Mouse (Mus musculus) MEL (cell line): Measurements from ENCODE around the gene Duox2. TPM values are rescaled to one million over a fixed set of nuclear protein-coding genes. Genes with fewer than 3 reads are reported as not detected.

Experiments
- DNase-seq: peaks from one replicate; pipeline ENCODE4 v3.0.0; 2011; ENCODE audit warnings: low read depth, low spot score
- H3K27ac ChIP-seq: 2 replicates; pipeline ENCODE4 v1.5.1; 2012; ENCODE audit warnings: low read depth, mild to moderate bottlenecking, control low read depth, low read length, moderate library complexity; ENCODE audit not compliant: control insufficient read depth
- H3K27me3 ChIP-seq, 2 experiments: fragments of 150-350 bp in 1 of 2; sonication (generic) in 1 of 2; 2 replicates each; pipeline ENCODE4 v1.6.1; 2012; ENCODE audit warnings: low read length in 2 of 2, mild to moderate bottlenecking in 2 of 2, improper control_type of control experiment in 1 of 2, moderate library complexity in 1 of 2; ENCODE audit not compliant: insufficient read depth in 2 of 2, control insufficient read depth in 1 of 2
- H3K36me3 ChIP-seq, 2 experiments: 2 replicates each; pipeline ENCODE4 v1.6.1; 2012 to 2014; ENCODE audit warnings: low read length in 2 of 2, improper control_type of control experiment in 1 of 2, inconsistent platforms in 1 of 2, mild to moderate bottlenecking in 1 of 2; ENCODE audit not compliant: insufficient read depth in 2 of 2, control insufficient read depth in 1 of 2
- H3K4me1 ChIP-seq, 2 experiments: fragments of 150-350 bp in 1 of 2; sonication (generic) in 1 of 2; 2 replicates each; pipeline ENCODE4 v1.6.1; 2012; ENCODE audit warnings: low read length in 2 of 2, improper control_type of control experiment in 1 of 2, mild to moderate bottlenecking in 1 of 2; ENCODE audit not compliant: insufficient read depth in 2 of 2, control insufficient read depth in 1 of 2
- H3K4me3 ChIP-seq, 2 experiments: fragments of 150-350 bp in 1 of 2; sonication (generic) in 1 of 2; 2 replicates each; pipeline ENCODE4 v1.5.1; 2012; ENCODE audit warnings: low read depth in 2 of 2, low read length in 2 of 2, mild to moderate bottlenecking in 2 of 2, moderate library complexity in 2 of 2, control low read depth in 1 of 2, improper control_type of control experiment in 1 of 2; ENCODE audit not compliant: control insufficient read depth in 1 of 2, insufficient read depth in 1 of 2
- H3K79me2 ChIP-seq: 2 replicates; pipeline ENCODE4 v1.6.1; 2012; ENCODE audit warnings: mild to moderate bottlenecking, low read length, moderate library complexity; ENCODE audit not compliant: control insufficient read depth, poor library complexity, insufficient read depth
- H3K9ac ChIP-seq: 2 replicates; pipeline ENCODE4 v1.6.1; 2012; ENCODE audit warnings: low read depth, mild to moderate bottlenecking, control low read depth, low read length, moderate library complexity; ENCODE audit not compliant: control insufficient read depth, poor library complexity, severe bottlenecking
- H3K9me3 ChIP-seq: fragments of 150-350 bp; sonication (generic); replicated peaks from 2 replicates; pipeline ENCODE4 v1.6.1; 2012; ENCODE audit warnings: mild to moderate bottlenecking, low read length, improper control_type of control experiment, moderate library complexity; ENCODE audit not compliant: insufficient read depth
- BHLHE40 ChIP-seq: IDR thresholded peaks from 2 replicates; pipeline ENCODE4 v1.6.1; 2012; ENCODE audit warnings: low read depth, mild to moderate bottlenecking, inconsistent platforms, low read length, improper control_type of control experiment, borderline replicate concordance
- CHD1 ChIP-seq: IDR thresholded peaks from 2 replicates; pipeline ENCODE4 v1.6.1; 2012; ENCODE audit warnings: low read depth, mild to moderate bottlenecking, inconsistent platforms, low read length, improper control_type of control experiment
- EP300 ChIP-seq, 2 experiments: IDR thresholded peaks; 2 replicates each; pipeline ENCODE4 v1.6.1; 2011; ENCODE audit warnings: improper control_type of control experiment in 2 of 2, low read length in 2 of 2, low read depth in 1 of 2, mild to moderate bottlenecking in 1 of 2
- GABPA ChIP-seq: IDR thresholded peaks from 2 replicates; pipeline ENCODE4 v1.6.1; 2012; ENCODE audit warnings: low read depth, mild to moderate bottlenecking, inconsistent platforms, low read length, improper control_type of control experiment, moderate library complexity
- GATA1 ChIP-seq: IDR thresholded peaks from 2 replicates; pipeline ENCODE4 v1.6.1; 2011; ENCODE audit warnings: low read depth, low read length, improper control_type of control experiment
- JUND ChIP-seq: IDR thresholded peaks from 2 replicates; pipeline ENCODE4 v1.6.1; 2011; ENCODE audit warnings: low read depth, mild to moderate bottlenecking, improper control_type of control experiment, low read length
- MAFK ChIP-seq: IDR thresholded peaks from 2 replicates; pipeline ENCODE4 v1.6.1; 2011; ENCODE audit warnings: low read depth, mild to moderate bottlenecking, low read length, improper control_type of control experiment, borderline replicate concordance
- MEF2A ChIP-seq: IDR thresholded peaks from 2 replicates; pipeline ENCODE4 v1.6.1; 2014; ENCODE audit warnings: low read depth, mild to moderate bottlenecking, inconsistent platforms, low read length, improper control_type of control experiment; ENCODE audit not compliant: poor library complexity, insufficient replicate concordance, severe bottlenecking; ENCODE audit errors: extremely low read depth
- MYB ChIP-seq: IDR thresholded peaks from 2 replicates; pipeline ENCODE4 v1.6.1; 2011; ENCODE audit warnings: mild to moderate bottlenecking, low read depth, low read length, improper control_type of control experiment
- POLR2A ChIP-seq, 2 experiments: IDR thresholded peaks; 2 replicates each; pipeline ENCODE4 v1.6.1; 2011 to 2012; ENCODE audit warnings: low read length in 2 of 2, mild to moderate bottlenecking in 2 of 2, control low read depth in 1 of 2, improper control_type of control experiment in 1 of 2, low read depth in 1 of 2, moderate library complexity in 1 of 2; ENCODE audit not compliant: control insufficient read depth in 1 of 2, insufficient read depth in 1 of 2, poor library complexity in 1 of 2
- POLR2AphosphoS2 ChIP-seq: IDR thresholded peaks from 2 replicates; pipeline ENCODE4 v1.6.1; 2011; ENCODE audit warnings: low read length, improper control_type of control experiment
- TCF12 ChIP-seq: IDR thresholded peaks from 2 replicates; pipeline ENCODE4 v1.6.1; 2014; ENCODE audit warnings: low read depth, mild to moderate bottlenecking, inconsistent platforms, low read length, improper control_type of control experiment, moderate library complexity
- USF1 ChIP-seq: IDR thresholded peaks from 2 replicates; pipeline ENCODE4 v1.6.1; 2014; ENCODE audit warnings: low read depth, mild to moderate bottlenecking, inconsistent platforms, low read length, improper control_type of control experiment, moderate library complexity
- ZMIZ1 ChIP-seq: IDR thresholded peaks from 2 replicates; pipeline ENCODE4 v1.6.1; 2012; ENCODE audit warnings: low read depth, mild to moderate bottlenecking, inconsistent platforms, low read length, improper control_type of control experiment, moderate library complexity
- polyA plus RNA-seq, 2 experiments: library from polyadenylated mRNA; stranded (reverse) in 1 of 2; unstranded in 1 of 2; fragments of >175 nt in 1 of 2; fragments of >200 nt in 1 of 2; gene quantifications; 2 replicates each; pipeline versions ENCODE4 v1.2.1 to v1.2.4; 2012; ENCODE audit warnings: low replicate concordance in 2 of 2, low read depth in 1 of 2; ENCODE audit not compliant: insufficient read length in 2 of 2, insufficient read depth in 1 of 2, missing spikeins in 1 of 2
- total RNA-seq: library from RNA; depleted of rRNA; stranded (reverse); fragments of 300-350 nt; gene quantifications from 2 replicates; pipeline ENCODE4 v1.2.3, GENCODE M21; 2012

Duox2 gene
- total and polyA plus RNA-seq, 3 experiments, result not detected

- Histone ChIP-seq H3K27me3 (no peaks in the 10 kb centered on the region; a peak in 1 of 4 replicates), H3K27ac (no peak overlapping the region)
- TF ChIP-seq POLR2AphosphoS2, result no peak
These were observed 3.1 kb upstream of the Duox2 start for GRCm38 (mm10) chr2:122301081-122301920.

DNA sequence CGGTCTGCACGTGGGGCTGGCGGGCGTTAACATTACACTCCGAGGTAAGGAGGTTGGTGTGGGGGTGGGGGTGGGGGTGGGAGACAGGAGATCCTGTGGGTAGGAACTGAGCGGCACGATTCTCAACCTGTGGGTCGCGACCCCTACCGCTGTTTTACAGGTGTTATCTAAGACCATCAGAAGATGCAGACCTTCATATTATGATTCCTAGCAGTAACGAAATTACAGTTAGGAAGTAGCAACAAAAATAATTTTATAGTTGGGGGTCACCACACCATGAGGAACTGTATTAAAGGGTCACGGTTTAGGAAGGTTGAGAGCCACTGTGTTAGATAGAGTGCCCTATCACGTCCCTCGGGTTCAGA, 2.4 kb upstream of the Duox2 start:
- Histone ChIP-seq H3K9ac (no peak overlapping the region), H3K79me2 (no peaks in the 10 kb centered on the region), H3K9me3 (no peaks in the 10 kb centered on the region), H3K27me3 (no peaks in the 10 kb centered on the region; a peak in 1 of 4 replicates), H3K36me3 (no peaks in the 10 kb centered on the region), H3K27ac (no peak overlapping the region), H3K4me1 (no peaks in the 10 kb centered on the region), H3K4me3 (no peak overlapping the region)
- DNase-seq, result no peak
- TF ChIP-seq MYB (no peak), CHD1 (no peak), JUND (no peak), POLR2A (IDR thresholded peaks at IDR 0.05; ENCODE audit: control insufficient read depth in 1 of 2, insufficient read depth in 1 of 2, low read depth in 1 of 2, low read length in 2 of 2, poor library complexity in 1 of 2) (no peak), BHLHE40 (no peak), GABPA (no peak), MAFK (no peak), GATA1 (no peak), TCF12 (no peak), MEF2A (no peak), ZMIZ1 (no peak), USF1 (no peak), EP300 (IDR thresholded peaks at IDR 0.05; ENCODE audit: low read depth in 1 of 2, low read length in 2 of 2) (no peak)

More at GRCm38 (mm10) chr2:122301081-122301920, 3.1 kb upstream of the Duox2 start:
- DNase-seq, result no peak
- Histone ChIP-seq H3K9ac (no peak overlapping the region), H3K4me1 (no peaks in the 10 kb centered on the region), H3K79me2 (no peaks in the 10 kb centered on the region), H3K4me3 (no peak overlapping the region), H3K36me3 (no peaks in the 10 kb centered on the region), H3K9me3 (no peaks in the 10 kb centered on the region)
